Mouse (Mus musculus) kidney, embryonic 14.5 days (tissue): ENCODE results near the gene Pigg. TPM values are rescaled to one million over a fixed set of nuclear protein-coding genes. Genes with fewer than 3 reads are reported as not detected.

ENCODE experiments used
- ATAC-seq: fragments of 200-750 bp; cut with Nextera tagmentation; 2 replicates; pipeline ENCODE4 v1.8.0; 2017; ENCODE audit warnings: moderate number of reproducible peaks, mild to moderate bottlenecking, moderate TSS enrichment, moderate library complexity; ENCODE audit not compliant: low FRiP score, low TSS enrichment
- H3K27ac ChIP-seq: fragments of 300-500 bp; sonication (generic); 2 replicates; pipeline ENCODE4 v1.5.1; 2014; ENCODE audit warnings: low read depth, mild to moderate bottlenecking, low read length, moderate library complexity, mixed read lengths
- H3K27me3 ChIP-seq: fragments of 300-500 bp; sonication (generic); 2 replicates; pipeline ENCODE4 v1.6.1; 2014; ENCODE audit warnings: mild to moderate bottlenecking, low read length; ENCODE audit not compliant: control insufficient read depth, insufficient read depth
- H3K36me3 ChIP-seq: fragments of 300-500 bp; sonication (generic); 2 replicates; pipeline ENCODE4 v1.6.1; 2014; ENCODE audit warnings: low read length, mixed read lengths; ENCODE audit not compliant: control insufficient read depth, insufficient read depth
- H3K4me1 ChIP-seq: fragments of 300-500 bp; sonication (generic); 2 replicates; pipeline ENCODE4 v1.6.1; 2014; ENCODE audit warnings: low read length, mixed read lengths; ENCODE audit not compliant: control insufficient read depth, insufficient read depth
- H3K4me2 ChIP-seq: fragments of 300-500 bp; sonication (generic); replicated peaks from 2 replicates; pipeline ENCODE4 v1.6.1; 2014; ENCODE audit warnings: low read depth, mild to moderate bottlenecking, low read length
- H3K4me3 ChIP-seq: fragments of 300-500 bp; sonication (generic); 2 replicates; pipeline ENCODE4 v1.5.1; 2014; ENCODE audit warnings: mild to moderate bottlenecking, low read length
- H3K9ac ChIP-seq: fragments of 300-500 bp; sonication (generic); 2 replicates; pipeline ENCODE4 v1.6.1; 2014; ENCODE audit warnings: low read depth, mild to moderate bottlenecking, low read length, moderate library complexity
- H3K9me3 ChIP-seq: fragments of 300-500 bp; sonication (generic); 2 replicates; pipeline ENCODE4 v1.6.1; 2016; ENCODE audit warnings: low read length; ENCODE audit not compliant: control insufficient read depth
- WGBS: fragments of 180-500 bp; shearing (Covaris S2); extraction: QIAGEN DNeasy Blood & Tissue Kit; methylation state at CpG from one replicate; pipeline ENCODE4 v1.1.7; 2014; 5-methylcytosine and 5-hydroxymethylcytosine counted together
- polyA plus RNA-seq: library from polyadenylated mRNA; unstranded; fragments of >200 nt; fragmentation: Nextera tagmentation; extraction: Ambion mirVana; gene quantifications from 2 replicates; pipeline ENCODE4 v1.2.1, GENCODE M21; 2014

Gene Pigg
- polyA plus RNA-seq, 1 experiment from 2014 or later, result 3.1 TPM

GRCm38 (mm10) chr5:108385632-108386031, 73.2 kb downstream of the Pigg start:
- Histone ChIP-seq H3K27ac (no peak overlapping the region), H3K36me3 (no peaks in the 10 kb centered on the region), H3K9ac (no peak overlapping the region), H3K4me2 (no peak overlapping the region), H3K4me3 (no peak overlapping the region), H3K27me3 (0 out of 2 replicates have a peak, but pooled peaks cover 2% of the 10 kb centered on the region), H3K4me1 (no peaks in the 10 kb centered on the region), H3K9me3 (no peaks in the 10 kb centered on the region)
- WGBS, result 86% methylated on average over 2 of the region's 2 CpGs
- ATAC-seq, result no peak

GRCm38 (mm10) chr5:108386449-108386848, 74.0 kb downstream of the Pigg start:
- H3K4me3 ChIP-seq, result no peak overlapping the region
- ATAC-seq, result no peak
- H3K4me1 ChIP-seq, result no peaks in the 10 kb centered on the region
- H3K9ac ChIP-seq, result no peak overlapping the region
- H3K9me3 ChIP-seq, result no peaks in the 10 kb centered on the region
- H3K4me2 ChIP-seq, result no peak overlapping the region
- no peaks in the 10 kb centered on the region for H3K36me3 ChIP-seq
- WGBS, result 67% methylated on average over 4 of the region's 4 CpGs
- H3K27me3 ChIP-seq, result 0 out of 2 replicates have a peak, but pooled peaks cover 2% of the 10 kb centered on the region
- H3K27ac ChIP-seq, result no peak overlapping the region

DNA sequence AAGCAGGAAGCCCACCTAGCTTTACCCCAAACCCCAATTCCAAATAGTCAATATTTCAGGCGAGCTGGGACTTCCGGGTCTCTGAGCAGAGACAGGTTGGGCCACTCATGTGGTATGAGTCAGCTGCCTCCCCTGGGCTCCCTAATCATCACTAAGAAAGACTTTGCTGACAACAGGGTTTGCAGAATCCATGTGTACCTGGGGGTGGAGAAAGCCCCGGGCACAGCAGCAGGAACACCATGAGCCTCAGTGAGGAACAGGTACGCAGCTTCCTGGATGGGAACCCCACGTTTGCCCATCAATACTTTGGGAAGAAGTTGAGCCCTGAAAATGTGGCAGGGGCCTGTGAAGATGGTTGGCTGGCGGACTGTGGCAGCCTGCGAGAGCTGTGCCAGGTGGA, 75.8 kb downstream of the Pigg start, which contains the start of gene Pde6b:
Pde6b (plus strand) TSS at position 191 of the 400 bp plus-strand sequence.
- H3K27ac ChIP-seq, result no peak within 1 kb of the TSS
- H3K9ac ChIP-seq, result no peak within 1 kb of the TSS
- 0 out of 2 replicates have a peak, but pooled peaks cover 2% of the 10 kb centered on the region for H3K27me3 ChIP-seq
- no peaks in the 10 kb centered on the region for H3K36me3 ChIP-seq
- no peak within 1 kb of the TSS for H3K4me2 ChIP-seq
- WGBS, result 76% methylated on average over 7 of the region's 7 CpGs
- no peak for ATAC-seq
- H3K4me3 ChIP-seq, result no peak within 1 kb of the TSS
- no peaks in the 10 kb centered on the region for H3K9me3 ChIP-seq
- H3K4me1 ChIP-seq, result no peaks in the 10 kb centered on the region

DNA sequence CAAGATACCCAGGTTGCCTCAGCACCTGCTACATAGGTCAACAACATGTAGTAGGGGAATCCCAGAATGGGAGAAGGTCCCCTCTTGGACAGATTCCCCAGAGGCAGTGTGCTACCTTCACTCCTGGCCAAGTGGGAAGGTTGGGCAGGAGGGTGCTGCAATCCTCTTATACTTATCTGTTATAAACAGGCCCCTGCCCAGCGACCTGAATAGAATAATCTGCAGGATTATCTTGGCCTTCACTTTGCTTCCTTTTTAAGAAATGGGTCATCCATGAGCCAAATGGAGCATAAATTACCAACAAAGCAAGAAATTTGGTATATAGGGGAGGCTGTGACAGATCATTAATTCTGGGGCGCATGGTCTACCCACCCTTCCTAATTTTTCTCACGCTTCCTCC, 77.3 kb downstream of the Pigg start:
- no peak overlapping the region for H3K27ac ChIP-seq
- H3K4me2 ChIP-seq, result no peak overlapping the region
- no peak overlapping the region for H3K4me3 ChIP-seq
- H3K4me1 ChIP-seq, result no peaks in the 10 kb centered on the region
- WGBS, result 66% methylated on average over 3 of the region's 3 CpGs
- H3K9ac ChIP-seq, result no peak overlapping the region
- no peak for ATAC-seq
- no peaks in the 10 kb centered on the region for H3K36me3 ChIP-seq
- no peaks in the 10 kb centered on the region for H3K9me3 ChIP-seq
- no peaks in the 10 kb centered on the region for H3K27me3 ChIP-seq

Other genes with a start within 250 kb of the Pigg start
- 88.3 and 103 TPM in 2 replicates for gene Mtf2, start 246.9 kb upstream of the Pigg start, polyA plus RNA-seq
- 40.1 and 43.2 TPM in 2 replicates for gene Tmed5, start 180.0 kb upstream of the Pigg start, polyA plus RNA-seq
- gene Ccdc18, start 179.7 kb upstream of the Pigg start, polyA plus RNA-seq, result 10.7 and 12.5 TPM in 2 replicates
- gene Dr1, start 43.7 kb upstream of the Pigg start, polyA plus RNA-seq, result 37.2 and 49.9 TPM in 2 replicates
- gene Gm42517, start 55.3 kb downstream of the Pigg start, polyA plus RNA-seq, result not detected in 2 replicates
- 0.23 and 0.27 TPM in 2 replicates for gene Pde6b, start 75.8 kb downstream of the Pigg start, polyA plus RNA-seq
- gene Atp5k, start 121.8 kb downstream of the Pigg start, polyA plus RNA-seq, result 398 and 564 TPM in 2 replicates
- 0.30 and 0.40 TPM in 2 replicates for gene Mfsd7a, start 136.3 kb downstream of the Pigg start, polyA plus RNA-seq
- gene Pcgf3, start 148.6 kb downstream of the Pigg start, polyA plus RNA-seq, result 17.2 and 28.2 TPM in 2 replicates
- gene Cplx1, start 237.4 kb downstream of the Pigg start, polyA plus RNA-seq, result 0.17 and 0.23 TPM in 2 replicates